Mouse (Mus musculus): ENCODE data around the gene Btbd2.

Gene Btbd2

GRCm38 (mm10) chr10:80656863-80657623, at the start of gene Btbd2:
Btbd2 (minus strand) TSS chr10:80657071.
- DNase-seq (ENCODE audit: low spot score): peak; percentile 61

- DNase-seq (ENCODE audit: low spot score): no peak
These were observed 48.6 kb upstream of the Btbd2 start for GRCm38 (mm10) chr10:80705479-80705878.

- no peak for DNase-seq (ENCODE audit: low spot score)
These were observed 48.2 kb upstream of the Btbd2 start for GRCm38 (mm10) chr10:80705033-80705432.

GRCm38 (mm10) chr10:80704418-80704817, 47.5 kb upstream of the Btbd2 start:
- no peak for DNase-seq (ENCODE audit: low spot score)

- DNase-seq (ENCODE audit: low spot score): no peak
These were observed 46.8 kb upstream of the Btbd2 start for GRCm38 (mm10) chr10:80703643-80704042.

- DNase-seq (ENCODE audit: low spot score): peak; percentile 97
These were observed 45.9 kb upstream of the Btbd2 start for GRCm38 (mm10) chr10:80702536-80703390.

GRCm38 (mm10) chr10:80701721-80702535, 45.1 kb upstream of the Btbd2 start, which contains the start of the genes Mob3a and Izumo4:
Mob3a (minus strand) TSS chr10:80701977.
Izumo4 (plus strand) TSS chr10:80702184.
- peak; percentile 99 for DNase-seq (ENCODE audit: low spot score)

GRCm38 (mm10) chr10:80700732-80701131, 43.9 kb upstream of the Btbd2 start:
- DNase-seq (ENCODE audit: low spot score): peak; percentile 14

- DNase-seq (ENCODE audit: low spot score): no peak
These were observed 43.2 kb upstream of the Btbd2 start for GRCm38 (mm10) chr10:80700038-80700504.

- no peak for DNase-seq (ENCODE audit: low spot score)
These were observed 41.7 kb upstream of the Btbd2 start for GRCm38 (mm10) chr10:80698605-80699004.

- DNase-seq (ENCODE audit: low spot score): no peak
These were observed 40.9 kb upstream of the Btbd2 start for GRCm38 (mm10) chr10:80697812-80698211.

GRCm38 (mm10) chr10:80697393-80697787, 40.5 kb upstream of the Btbd2 start:
- no peak for DNase-seq (ENCODE audit: low spot score)

GRCm38 (mm10) chr10:80696502-80697392, 39.9 kb upstream of the Btbd2 start:
- DNase-seq (ENCODE audit: low spot score): no peak

- DNase-seq (ENCODE audit: low spot score): no peak
These were observed 39.1 kb upstream of the Btbd2 start for GRCm38 (mm10) chr10:80695801-80696501.

- DNase-seq (ENCODE audit: low spot score): no peak
These were observed 38.3 kb upstream of the Btbd2 start for GRCm38 (mm10) chr10:80695186-80695585.

GRCm38 (mm10) chr10:80694159-80694938, 37.5 kb upstream of the Btbd2 start:
- no peak for DNase-seq (ENCODE audit: low spot score)

- DNase-seq (ENCODE audit: low spot score): no peak
These were observed 36.7 kb upstream of the Btbd2 start for GRCm38 (mm10) chr10:80693401-80694045.

- no peak for DNase-seq (ENCODE audit: low spot score)
These were observed 35.6 kb upstream of the Btbd2 start for GRCm38 (mm10) chr10:80692249-80693165.

All from MN1 (cell line).